Mouse (Mus musculus) CH12.LX (cell line): ENCODE data around the gene Pgap1. TPM values are rescaled to one million over a fixed set of nuclear protein-coding genes. Genes with fewer than 3 reads are reported as not detected.

Source experiments
- DNase-seq: peaks from one replicate; pipeline ENCODE4 v3.0.0-alpha.2; 2013; ENCODE audit errors: extremely low read depth
- H3K27ac ChIP-seq: 2 replicates; pipeline ENCODE4 v1.5.1; 2012; ENCODE audit warnings: low read depth, mild to moderate bottlenecking, control low read depth, moderate library complexity; ENCODE audit not compliant: insufficient read depth
- H3K27me3 ChIP-seq: replicated peaks from 2 replicates; pipeline ENCODE3; 2012; ENCODE audit warnings: inconsistent platforms
- H3K36me3 ChIP-seq, 2 experiments: replicated peaks in 1 of 2; 2 replicates each; pipeline versions ENCODE3 to v1.6.1; 2012; ENCODE audit warnings: inconsistent platforms in 1 of 2, low read length in 1 of 2, mild to moderate bottlenecking in 1 of 2, mixed read lengths in 1 of 2, moderate library complexity in 1 of 2; ENCODE audit not compliant: control insufficient read depth in 1 of 2, insufficient read depth in 1 of 2
- H3K4me1 ChIP-seq, 2 experiments: 2 replicates each; pipeline ENCODE4 v1.6.1; 2012; ENCODE audit warnings: inconsistent platforms in 1 of 2, moderate library complexity in 1 of 2; ENCODE audit not compliant: insufficient read depth in 2 of 2, control insufficient read depth in 1 of 2
- H3K4me2 ChIP-seq: 2 replicates; pipeline ENCODE4 v1.6.1; 2012; ENCODE audit warnings: low read depth, mild to moderate bottlenecking, control low read depth; ENCODE audit not compliant: poor library complexity, insufficient read depth, severe bottlenecking
- H3K4me3 ChIP-seq, 3 experiments: fragments of 150-350 bp in 1 of 3; sonication (generic) in 1 of 3; replicated peaks in 1 of 3; 2 replicates each; pipeline versions ENCODE3 to v1.5.1; 2011 to 2012; ENCODE audit warnings: low read depth in 2 of 3, low read length in 2 of 3, mild to moderate bottlenecking in 2 of 3, moderate library complexity in 2 of 3, control low read depth in 1 of 3, improper control_type of control experiment in 1 of 3, inconsistent platforms in 1 of 3, mixed read lengths in 1 of 3; ENCODE audit not compliant: poor library complexity in 1 of 3
- H3K79me2 ChIP-seq: replicated peaks from 2 replicates; pipeline ENCODE4 v1.6.1; 2012; ENCODE audit warnings: mild to moderate bottlenecking, moderate library complexity; ENCODE audit not compliant: control insufficient read depth, poor library complexity, insufficient read depth, severe bottlenecking; ENCODE audit errors: extremely low read depth
- H3K9ac ChIP-seq: 2 replicates; pipeline ENCODE4 v1.6.1; 2012; ENCODE audit warnings: low read depth, mild to moderate bottlenecking, control low read depth, moderate library complexity; ENCODE audit not compliant: insufficient read depth
- H3K9me3 ChIP-seq: replicated peaks from 2 replicates; pipeline ENCODE3; 2012; ENCODE audit warnings: low read length, inconsistent platforms, mixed read lengths
- BHLHE40 ChIP-seq: IDR thresholded peaks from 2 replicates; pipeline ENCODE4 v1.6.1; 2011; ENCODE audit warnings: mild to moderate bottlenecking, low read depth, low read length, improper control_type of control experiment
- CHD1 ChIP-seq: IDR thresholded peaks from 2 replicates; pipeline ENCODE4 v1.6.1; 2012; ENCODE audit warnings: low read depth, low read length, improper control_type of control experiment, inconsistent platforms
- CHD2 ChIP-seq: IDR thresholded peaks from 2 replicates; pipeline ENCODE4 v1.6.1; 2011; ENCODE audit warnings: low read length, improper control_type of control experiment
- CTCF ChIP-seq, 2 experiments: IDR thresholded peaks in 1 of 2; conservative IDR thresholded peaks in 1 of 2; 2 replicates each; pipeline ENCODE4 v1.5.1; 2011 to 2012; ENCODE audit warnings: low read depth in 2 of 2, low read length in 2 of 2, improper control_type of control experiment in 1 of 2, inconsistent platforms in 1 of 2, mild to moderate bottlenecking in 1 of 2, moderate library complexity in 1 of 2
- E2F4 ChIP-seq: IDR thresholded peaks from 2 replicates; pipeline ENCODE4 v1.6.1; 2011; ENCODE audit warnings: low read depth, low read length, improper control_type of control experiment; ENCODE audit not compliant: insufficient replicate concordance
- ELF1 ChIP-seq: IDR thresholded peaks from 2 replicates; pipeline ENCODE4 v1.6.1; 2014; ENCODE audit warnings: low read depth, mild to moderate bottlenecking, inconsistent platforms, low read length, improper control_type of control experiment
- EP300 ChIP-seq: IDR thresholded peaks from 2 replicates; pipeline ENCODE4 v1.6.1; 2011; ENCODE audit warnings: low read length, improper control_type of control experiment
- ETS1 ChIP-seq: conservative IDR thresholded peaks from 2 replicates; pipeline ENCODE4 v1.6.1; 2012; ENCODE audit warnings: low read depth, mild to moderate bottlenecking, inconsistent platforms, low read length, improper control_type of control experiment, moderate library complexity
- GABPA ChIP-seq: IDR thresholded peaks from 2 replicates; pipeline ENCODE4 v1.6.1; 2012; ENCODE audit warnings: low read depth, low read length, improper control_type of control experiment, inconsistent platforms; ENCODE audit not compliant: insufficient replicate concordance
- HCFC1 ChIP-seq: IDR thresholded peaks from 2 replicates; pipeline ENCODE4 v1.6.1; 2012; ENCODE audit warnings: low read depth, mild to moderate bottlenecking, inconsistent platforms, low read length, improper control_type of control experiment
- IRF4 ChIP-seq: IDR thresholded peaks from 2 replicates; pipeline ENCODE4 v1.6.1; 2014; ENCODE audit warnings: low read depth, mild to moderate bottlenecking, inconsistent platforms, low read length, improper control_type of control experiment
- JUN ChIP-seq: IDR thresholded peaks from 2 replicates; pipeline ENCODE4 v1.6.1; 2011; ENCODE audit warnings: low read depth, mild to moderate bottlenecking, low read length, improper control_type of control experiment, moderate library complexity; ENCODE audit not compliant: insufficient read depth
- JUND ChIP-seq: conservative IDR thresholded peaks from 2 replicates; pipeline ENCODE4 v1.6.1; 2011; ENCODE audit warnings: low read depth, low read length, improper control_type of control experiment
- KAT2A ChIP-seq: IDR thresholded peaks from 2 replicates; pipeline ENCODE4 v1.6.1; 2012; ENCODE audit warnings: low read length, improper control_type of control experiment, inconsistent platforms; ENCODE audit not compliant: insufficient replicate concordance
- MAFK ChIP-seq: IDR thresholded peaks from 2 replicates; pipeline ENCODE4 v1.6.1; 2011; ENCODE audit warnings: low read length, improper control_type of control experiment; ENCODE audit not compliant: insufficient replicate concordance
- MAX ChIP-seq: IDR thresholded peaks from 2 replicates; pipeline ENCODE4 v1.6.1; 2011; ENCODE audit warnings: low read length, improper control_type of control experiment
- MAZ ChIP-seq: IDR thresholded peaks from 2 replicates; pipeline ENCODE4 v1.6.1; 2012; ENCODE audit warnings: low read depth, mild to moderate bottlenecking, inconsistent platforms, low read length, improper control_type of control experiment, moderate library complexity
- MEF2A ChIP-seq: IDR thresholded peaks from 2 replicates; pipeline ENCODE4 v1.6.1; 2014; ENCODE audit warnings: low read depth, mild to moderate bottlenecking, inconsistent platforms, low read length, improper control_type of control experiment, borderline replicate concordance
- MXI1 ChIP-seq: IDR thresholded peaks from 2 replicates; pipeline ENCODE4 v1.6.1; 2011; ENCODE audit warnings: mild to moderate bottlenecking, low read depth, low read length, improper control_type of control experiment
- MYC ChIP-seq: IDR thresholded peaks from 2 replicates; pipeline ENCODE4 v1.6.1; 2011; ENCODE audit warnings: low read depth, mild to moderate bottlenecking, improper control_type of control experiment, low read length
- NELFE ChIP-seq: IDR thresholded peaks from 2 replicates; pipeline ENCODE4 v1.6.1; 2011; ENCODE audit warnings: low read depth, low read length, improper control_type of control experiment
- NRF1 ChIP-seq: IDR thresholded peaks from 2 replicates; pipeline ENCODE4 v1.6.1; 2014; ENCODE audit warnings: low read depth, mild to moderate bottlenecking, inconsistent platforms, low read length, improper control_type of control experiment, moderate library complexity
- PAX5 ChIP-seq: IDR thresholded peaks from 2 replicates; pipeline ENCODE4 v1.6.1; 2012; ENCODE audit warnings: low read length, inconsistent platforms, mixed read lengths
- POLR2A ChIP-seq: IDR thresholded peaks from 2 replicates; pipeline ENCODE4 v1.6.1; 2011; ENCODE audit warnings: low read depth, mild to moderate bottlenecking, improper control_type of control experiment, low read length
- POLR2AphosphoS2 ChIP-seq: IDR thresholded peaks from 2 replicates; pipeline ENCODE4 v1.6.1; 2011; ENCODE audit warnings: low read depth, low read length, improper control_type of control experiment
- RAD21 ChIP-seq: IDR thresholded peaks from 2 replicates; pipeline ENCODE4 v1.6.1; 2011; ENCODE audit warnings: low read depth, mild to moderate bottlenecking, low read length, improper control_type of control experiment, moderate library complexity
- RCOR1 ChIP-seq: conservative IDR thresholded peaks from 2 replicates; pipeline ENCODE4 v1.6.1; 2012; ENCODE audit warnings: low read depth, mild to moderate bottlenecking, inconsistent platforms, low read length, improper control_type of control experiment
- SIN3A ChIP-seq: IDR thresholded peaks from 2 replicates; pipeline ENCODE4 v1.6.1; 2012; ENCODE audit warnings: low read length, improper control_type of control experiment, inconsistent platforms
- SMC3 ChIP-seq: IDR thresholded peaks from 2 replicates; pipeline ENCODE4 v1.6.1; 2011; ENCODE audit warnings: low read depth, low read length, improper control_type of control experiment
- TBP ChIP-seq: conservative IDR thresholded peaks from 2 replicates; pipeline ENCODE4 v1.6.1; 2011; ENCODE audit warnings: low read depth, low read length, improper control_type of control experiment
- TCF12 ChIP-seq: IDR thresholded peaks from 2 replicates; pipeline ENCODE4 v1.6.1; 2014; ENCODE audit warnings: low read depth, mild to moderate bottlenecking, inconsistent platforms, low read length, improper control_type of control experiment
- UBTF ChIP-seq: IDR thresholded peaks from 2 replicates; pipeline ENCODE4 v1.6.1; 2012; ENCODE audit warnings: low read depth, mild to moderate bottlenecking, inconsistent platforms, low read length, improper control_type of control experiment, moderate library complexity
- USF1 ChIP-seq: IDR thresholded peaks from 2 replicates; pipeline ENCODE4 v1.6.1; 2014; ENCODE audit warnings: low read depth, mild to moderate bottlenecking, inconsistent platforms, low read length, improper control_type of control experiment
- USF2 ChIP-seq: conservative IDR thresholded peaks from 2 replicates; pipeline ENCODE4 v1.6.1; 2011; ENCODE audit warnings: low read depth, low read length, improper control_type of control experiment
- ZC3H11A ChIP-seq: IDR thresholded peaks from 2 replicates; pipeline ENCODE4 v1.6.1; 2012; ENCODE audit warnings: low read depth, mild to moderate bottlenecking, inconsistent platforms, low read length, improper control_type of control experiment
- ZKSCAN1 ChIP-seq: IDR thresholded peaks from 2 replicates; pipeline ENCODE4 v1.6.1; 2012; ENCODE audit warnings: low read depth, inconsistent platforms, low read length, improper control_type of control experiment, borderline replicate concordance
- ZMIZ1 ChIP-seq: IDR thresholded peaks from 2 replicates; pipeline ENCODE4 v1.6.1; 2012; ENCODE audit warnings: low read depth, mild to moderate bottlenecking, inconsistent platforms, low read length, improper control_type of control experiment
- ZNF384 ChIP-seq: IDR thresholded peaks from 2 replicates; pipeline ENCODE4 v1.6.1; 2012; ENCODE audit warnings: low read depth, low read length, improper control_type of control experiment, inconsistent platforms
- dilution Hi-C: fragments of 300-500 bp; cut with MboI; formaldehyde crosslinking; loops from 2 replicates; pipeline ENCODE4 v1.14.3; 2020; ENCODE audit warnings: low sequenced_read_pairs; ENCODE audit not compliant: extremely low pct_unique_long_range_greater_than_20kb, extremely low pct_ligation_motif_present
- in situ Hi-C: fragments of 300-500 bp; cut with MboI; formaldehyde crosslinking; loops from 3 replicates; pipeline ENCODE4 v1.14.3; 2019; ENCODE audit warnings: low sequenced_read_pairs, low pct_ligation_motif_present, low pct_unique_long_range_greater_than_20kb, mixed read lengths
- polyA plus RNA-seq: library from polyadenylated mRNA; unstranded; fragments of >175 nt; gene quantifications from 2 replicates; pipeline ENCODE4 v1.2.1, GENCODE M21; 2012; ENCODE audit warnings: low read depth; ENCODE audit not compliant: insufficient read length
- total RNA-seq, 2 experiments: library from RNA; depleted of rRNA; stranded (reverse); fragments of 300-350 nt in 1 of 2; fragments of >200 nt in 1 of 2; gene quantifications; 2 replicates each; pipeline ENCODE4 v1.2.3; 2012 to 2014

Gene Pgap1
- total RNA-seq (2012; rRNA removed) (3.2 and 6.3 TPM in 2 replicates), total RNA-seq (2014; rRNA removed) (3.4 and 4.0 TPM in 2 replicates), polyA plus RNA-seq (2.2 and 2.3 TPM in 2 replicates)

GRCm38 (mm10) chr1:54557301-54558229 is at the start of gene Pgap1:
Gene Pgap1, minus strand, starts transcription at chr1:54557684.
- Histone ChIP-seq H3K36me3 (no peaks in the 10 kb centered on the region), H3K4me1 (peaks cover 4 to 14% of the 10 kb centered on the region in 2 experiments; a peak in 3 of 4 replicates), H3K79me2 (0 out of 2 replicates have a peak, but pooled peaks cover 6% of the 10 kb centered on the region), H3K9ac (peak within 1 kb of the TSS; percentile 74), H3K27me3 (no peaks in the 10 kb centered on the region), H3K4me2 (peak within 1 kb of the TSS; percentile 91), H3K27ac (no peak within 1 kb of the TSS), H3K4me3 (peak within 1 kb of the TSS; percentile 74 to 80 (median 75)), H3K9me3 (no peaks in the 10 kb centered on the region)
- in situ Hi-C loops (no loop called here), dilution Hi-C loops (no loop called here)
- TF ChIP-seq NRF1 (peak; percentile 97), MAX (no peak), MAZ (peak; percentile 90), POLR2A (no peak; the same call in 1 of the 2 replicates), MAFK (no peak), EP300 (no peak), RCOR1 (no peak), POLR2AphosphoS2 (no peak), UBTF (peak; percentile 37; the same call in 1 of the 2 replicates), TCF12 (peak; percentile 61), HCFC1 (peak; percentile 19; the same call in 1 of the 2 replicates), SMC3 (no peak), PAX5 (no peak), NELFE (peak; percentile 66; the same call in 1 of the 2 replicates), ELF1 (peak; percentile 44; the same call in 1 of the 2 replicates), MXI1 (peak; percentile 61; the same call in 1 of the 2 replicates), RAD21 (no peak), MYC (no peak), CTCF (conservative IDR thresholded peaks at IDR 0.05 in 1 of 2, IDR thresholded peaks at IDR 0.05 in 1 of 2; ENCODE audit: low read depth in 2 of 2, low read length in 2 of 2) (no peak), JUN (no peak), JUND (no peak), ZKSCAN1 (no peak), USF2 (no peak), SIN3A (no peak), GABPA (no peak), IRF4 (peak; percentile 42), TBP (no peak), CHD2 (no peak), E2F4 (no peak), ETS1 (no peak), USF1 (no peak), MEF2A (no peak), ZMIZ1 (no peak), BHLHE40 (peak; percentile 7; the same call in 1 of the 2 replicates), CHD1 (no peak), ZC3H11A (no peak), KAT2A (no peak), ZNF384 (no peak)
- DNase-seq, result peak; percentile 75
